Mouse (Mus musculus) midbrain, embryonic 14.5 days (tissue): Measurements from ENCODE around the gene Fam173b. TPM values are rescaled to one million over a fixed set of nuclear protein-coding genes. Genes with fewer than 3 reads are reported as not detected.

ENCODE experiments used
- polyA plus RNA-seq: library from polyadenylated mRNA; unstranded; fragments of >200 nt; fragmentation: Nextera tagmentation; extraction: Ambion mirVana; gene quantifications from 2 replicates; pipeline ENCODE4 v1.2.1, GENCODE M21; 2014

Fam173b gene
- polyA plus RNA-seq, 1 experiment from 2014 or later, result 9.5 TPM

Other genes with a start within 250 kb of the Fam173b start
- gene Ankrd33b, start 234.1 kb upstream of the Fam173b start, polyA plus RNA-seq, result 0.18 and 0.64 TPM in 2 replicates
- 1.4 and 1.8 TPM in 2 replicates for gene Ropn1l, start 148.1 kb upstream of the Fam173b start, polyA plus RNA-seq
- gene March6, start 70.8 kb upstream of the Fam173b start, polyA plus RNA-seq, result 87.2 and 117 TPM in 2 replicates
- gene Cmbl, start 36.5 kb upstream of the Fam173b start, polyA plus RNA-seq, result 3.6 and 5.4 TPM in 2 replicates
- 520 and 567 TPM in 2 replicates for gene Cct5, start within 50 bp of the Fam173b start, polyA plus RNA-seq